Mouse (Mus musculus): ENCODE data around the gene Apoa4.

Gene Apoa4

GRCm38 (mm10) chr9:46240526-46241153, at the start of gene Apoa4:
Gene Apoa4 (plus strand): TSS chr9:46240696.
- in situ Hi-C loops (cut with MseI, MboI), result no loop called here

DNA sequence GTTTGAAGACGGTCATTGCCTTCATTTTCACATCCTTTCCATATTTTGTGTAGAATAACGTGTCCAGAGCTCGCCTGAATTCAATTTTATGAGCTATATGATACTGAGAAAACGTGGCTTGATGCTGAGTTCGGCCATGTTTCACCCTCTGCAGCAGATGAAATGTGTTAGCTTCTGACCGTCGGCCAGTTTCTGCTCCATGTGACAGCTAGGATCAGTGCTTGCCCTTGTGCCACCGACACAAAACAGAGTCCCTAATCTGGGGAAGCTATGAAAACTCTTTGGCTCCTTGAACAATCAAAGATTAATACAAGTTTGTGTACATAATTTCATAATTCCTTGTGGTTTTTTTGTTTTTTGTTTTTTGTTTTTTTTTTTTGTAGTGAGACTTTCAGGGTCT, 49.3 kb upstream of the Apoa4 start:
- in situ Hi-C loops (cut with MseI, MboI), result no loop called here

- in situ Hi-C loops (cut with MseI, MboI), result no loop called here
Observed at GRCm38 (mm10) chr9:46191644-46192043, 48.9 kb upstream of the Apoa4 start.

DNA sequence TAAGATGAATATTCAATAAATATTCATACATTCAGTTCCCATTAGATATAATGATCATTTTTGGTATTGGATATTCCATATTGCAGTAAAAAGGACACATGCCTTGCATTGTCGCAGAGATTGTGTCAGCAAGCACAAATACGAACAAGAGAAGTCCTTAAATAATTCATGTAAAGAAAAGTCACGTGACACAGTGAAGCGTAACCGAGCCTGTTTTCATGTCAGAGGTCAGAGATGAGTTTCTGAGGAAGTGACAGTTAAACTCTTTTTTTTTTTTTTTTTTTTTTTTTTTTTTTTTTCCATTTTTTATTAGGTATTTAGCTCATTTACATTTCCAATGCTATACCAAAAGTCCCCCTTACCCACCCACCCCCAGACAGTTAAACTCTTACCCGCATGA, 47.9 kb upstream of the Apoa4 start:
- in situ Hi-C loops (cut with MseI, MboI), result no loop called here

GRCm38 (mm10) chr9:46194809-46195208, 45.7 kb upstream of the Apoa4 start:
- in situ Hi-C loops (cut with MseI, MboI), result no loop called here

DNA sequence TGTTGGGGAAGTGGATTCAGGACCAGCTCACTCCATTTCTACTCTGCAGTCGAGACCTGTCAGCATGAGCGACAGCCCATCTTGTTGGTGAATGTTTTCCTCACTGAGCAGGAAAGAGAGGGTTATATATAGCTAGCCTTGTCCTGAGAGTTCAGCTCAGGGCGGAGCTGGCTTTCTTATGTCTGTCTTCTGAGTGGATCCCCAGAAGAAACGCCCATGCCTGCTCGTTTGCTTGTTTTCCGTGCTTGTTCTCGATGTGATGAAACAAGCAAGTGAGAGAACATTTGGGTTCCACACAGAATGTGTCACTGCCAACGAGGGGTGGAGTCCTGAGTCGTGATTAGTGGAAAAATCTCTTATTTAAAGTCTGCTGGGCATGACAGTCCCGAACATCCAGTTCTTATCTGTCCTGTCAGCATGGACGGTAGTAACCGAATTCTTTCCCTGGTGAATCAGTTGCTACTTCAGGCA, 43.8 kb upstream of the Apoa4 start:
- in situ Hi-C loops (cut with MseI, MboI), result no loop called here

- in situ Hi-C loops (cut with MseI, MboI), result no loop called here
Observed at GRCm38 (mm10) chr9:46198461-46198860, 42.0 kb upstream of the Apoa4 start.

GRCm38 (mm10) chr9:46198936-46199335, 41.6 kb upstream of the Apoa4 start:
- in situ Hi-C loops (cut with MseI, MboI), result no loop called here

DNA sequence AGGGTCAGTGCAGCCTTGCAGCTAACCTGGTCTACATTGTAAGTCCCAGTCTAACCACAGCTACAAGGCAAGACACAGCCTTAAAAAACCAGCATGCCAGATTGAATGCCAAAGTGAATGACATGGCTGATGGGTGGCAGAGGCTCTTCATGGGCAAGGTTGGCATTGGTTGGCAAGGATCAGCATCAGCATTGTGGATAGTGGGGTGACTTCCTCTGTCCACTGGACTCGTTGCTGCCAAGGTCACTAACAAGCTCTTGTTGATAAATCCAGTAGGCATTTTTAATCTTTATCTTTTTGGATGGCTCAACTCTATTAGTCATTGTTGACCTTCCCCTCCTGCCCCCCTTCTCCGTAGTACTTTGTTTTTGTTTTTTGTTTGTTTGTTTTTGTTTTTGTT, 40.9 kb upstream of the Apoa4 start:
- in situ Hi-C loops (cut with MseI, MboI), result no loop called here

- in situ Hi-C loops (cut with MseI, MboI), result no loop called here
Observed at GRCm38 (mm10) chr9:46206834-46207500, 33.5 kb upstream of the Apoa4 start.

GRCm38 (mm10) chr9:46207501-46207869, 33.0 kb upstream of the Apoa4 start:
- in situ Hi-C loops (cut with MseI, MboI), result no loop called here

- in situ Hi-C loops (cut with MseI, MboI), result no loop called here
Observed at GRCm38 (mm10) chr9:46208401-46208974, 32.0 kb upstream of the Apoa4 start.

GRCm38 (mm10) chr9:46210473-46210872, 30.0 kb upstream of the Apoa4 start:
- in situ Hi-C loops (cut with MseI, MboI), result no loop called here

- in situ Hi-C loops (cut with MseI, MboI), result no loop called here
Observed at GRCm38 (mm10) chr9:46214276-46214675, 26.2 kb upstream of the Apoa4 start.

DNA sequence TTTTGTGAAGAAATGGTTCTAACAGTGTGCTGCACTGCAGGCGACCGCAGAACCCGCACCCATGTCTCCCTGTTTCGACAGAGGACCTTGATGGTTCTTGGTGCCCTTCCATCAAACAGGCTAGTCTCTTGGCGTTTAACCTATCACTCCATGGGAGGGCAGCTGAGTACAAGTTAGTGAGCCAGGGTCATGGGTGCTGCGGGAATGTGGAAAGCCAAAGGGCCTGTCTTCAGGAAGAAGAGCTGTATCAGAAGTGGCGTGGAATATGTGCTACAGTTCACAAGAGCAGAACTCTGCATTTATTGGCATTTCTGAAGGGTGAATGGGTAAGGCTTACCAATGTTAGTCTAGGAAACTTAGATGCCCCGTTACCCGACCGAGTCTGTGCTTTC, 25.6 kb upstream of the Apoa4 start:
- in situ Hi-C loops (cut with MseI, MboI), result no loop called here

DNA sequence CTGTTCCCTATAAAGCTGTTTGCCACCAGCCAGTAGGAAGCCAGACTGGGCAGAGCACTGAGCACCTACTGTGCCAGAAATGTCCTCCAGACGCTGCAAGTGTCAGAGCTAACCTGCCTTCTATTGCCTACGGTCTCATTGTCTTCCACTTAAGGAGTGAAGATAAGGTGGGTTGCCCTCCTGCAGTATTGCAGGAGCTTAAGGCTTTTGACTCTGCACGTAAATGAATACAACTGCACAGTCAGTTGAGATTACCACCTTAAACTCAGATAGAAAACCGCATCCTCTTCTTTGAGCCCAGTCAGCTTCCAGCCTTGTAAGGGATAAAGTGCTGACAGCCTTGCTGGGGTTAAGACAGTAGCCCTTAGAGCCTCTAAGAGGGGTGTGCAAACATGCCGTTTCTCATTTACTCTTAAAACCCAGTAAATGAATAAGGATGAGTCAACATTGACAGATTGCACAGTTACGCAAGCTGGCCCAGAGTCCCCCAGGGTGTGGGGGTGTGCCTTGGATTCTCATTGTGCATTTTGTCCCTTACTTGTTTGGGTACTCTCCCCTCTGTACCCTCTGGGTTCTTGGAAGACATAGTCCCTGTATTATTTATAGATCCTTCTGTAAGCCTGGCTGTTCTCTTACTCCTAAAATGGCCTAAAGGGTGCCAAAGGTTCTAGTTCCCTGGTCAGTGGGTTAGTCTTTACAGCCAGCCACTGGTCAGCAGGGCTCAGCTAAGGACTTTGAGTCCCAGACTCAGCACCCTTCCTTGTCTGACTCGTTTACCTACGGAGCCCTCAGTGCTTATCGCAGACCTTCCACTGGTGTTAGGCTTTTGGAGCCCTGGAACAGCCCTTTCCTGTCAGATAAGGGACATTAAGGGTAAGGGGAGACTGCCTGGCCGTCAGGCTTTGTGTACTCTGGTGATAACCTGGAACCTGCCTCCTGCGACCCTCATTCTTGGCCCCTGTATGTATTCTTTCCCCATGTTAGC, 24.9 kb upstream of the Apoa4 start:
- in situ Hi-C loops (cut with MseI, MboI), result no loop called here

- in situ Hi-C loops (cut with MseI, MboI), result no loop called here
Observed at GRCm38 (mm10) chr9:46216744-46217470, 23.6 kb upstream of the Apoa4 start.

DNA sequence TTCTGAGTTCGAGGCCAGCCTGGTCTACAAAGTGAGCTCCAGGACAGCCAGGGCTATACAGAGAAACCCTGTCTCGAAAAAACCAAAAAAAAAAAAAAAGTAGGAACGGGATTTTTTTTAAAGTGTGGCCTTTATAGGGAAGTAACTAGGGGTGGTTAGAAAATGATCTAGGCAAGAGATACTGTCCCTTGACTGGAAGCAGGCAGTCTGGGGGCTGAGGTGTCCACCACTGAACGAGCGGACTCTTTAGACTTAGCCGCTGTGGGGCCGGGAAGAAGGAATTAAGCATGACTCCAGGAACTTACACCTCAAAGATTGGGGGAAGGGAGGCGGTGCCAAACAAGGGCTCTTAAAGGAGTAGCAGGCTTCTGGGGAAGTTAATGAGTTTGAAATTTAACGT, 22.3 kb upstream of the Apoa4 start:
- in situ Hi-C loops (cut with MseI, MboI), result no loop called here

DNA sequence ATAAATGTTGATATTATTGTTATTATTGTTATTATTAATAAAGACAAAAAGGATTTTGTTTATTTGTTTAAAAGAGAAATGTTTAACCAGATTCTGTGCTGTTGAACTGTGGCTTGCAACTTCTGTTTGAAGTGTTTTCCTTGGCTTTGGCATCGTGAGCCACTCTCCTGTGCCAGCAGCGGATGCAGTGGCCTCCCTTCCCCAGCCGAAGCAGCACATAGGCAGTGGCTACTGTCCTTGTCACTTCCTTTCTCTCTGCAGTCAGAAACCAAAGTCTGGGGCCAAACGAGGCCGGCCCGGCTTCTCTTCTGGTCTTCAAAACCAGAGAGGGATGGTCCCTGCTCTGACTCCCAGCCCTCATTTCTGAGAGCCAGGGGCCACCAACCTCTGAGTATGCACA, 17.4 kb upstream of the Apoa4 start:
- in situ Hi-C loops (cut with MseI, MboI), result no loop called here

DNA sequence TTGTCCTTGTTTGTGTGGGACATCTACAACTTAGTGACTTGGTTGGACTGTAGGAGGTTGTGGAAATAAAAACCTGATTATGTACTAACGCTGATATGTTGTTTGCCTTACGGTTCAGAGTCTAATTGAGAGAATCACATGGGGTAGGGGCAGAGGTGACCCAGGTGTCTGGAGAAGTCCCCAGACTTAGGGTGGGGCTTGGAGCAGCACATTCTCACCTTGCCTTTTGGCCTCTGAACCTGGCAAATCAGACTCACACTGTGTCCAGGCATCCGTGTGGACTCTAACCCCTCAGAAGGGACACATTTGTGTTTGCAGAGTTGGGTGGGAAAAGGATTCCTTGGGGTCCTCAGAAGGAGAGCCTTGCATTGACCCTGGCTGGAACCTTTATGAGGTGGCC, 16.4 kb upstream of the Apoa4 start:
- in situ Hi-C loops (cut with MseI, MboI), result no loop called here

GRCm38 (mm10) chr9:46224945-46225660, 15.4 kb upstream of the Apoa4 start:
- in situ Hi-C loops (cut with MseI, MboI), result no loop called here
